Mouse (Mus musculus) stomach, embryonic 15.5 days (tissue): Measurements from ENCODE around the gene Capn1. TPM values are rescaled to one million over a fixed set of nuclear protein-coding genes. Genes with fewer than 3 reads are reported as not detected.

Experiments
- ATAC-seq: fragments of 200-750 bp; cut with Nextera tagmentation; 2 replicates; pipeline ENCODE4 v1.8.0; 2017; ENCODE audit warnings: low read depth, moderate number of reproducible peaks, moderate TSS enrichment; ENCODE audit not compliant: insufficient read depth, low FRiP score
- H3K27ac ChIP-seq: fragments of 300-500 bp; sonication (generic); 2 replicates; pipeline ENCODE4 v1.5.1; 2015; ENCODE audit warnings: mild to moderate bottlenecking, inconsistent platforms
- H3K27me3 ChIP-seq: fragments of 300-500 bp; sonication (generic); replicated peaks from 2 replicates; pipeline ENCODE4 v1.6.1; 2015; ENCODE audit warnings: inconsistent platforms
- H3K36me3 ChIP-seq: fragments of 300-500 bp; sonication (generic); 2 replicates; pipeline ENCODE4 v1.6.1; 2015; ENCODE audit warnings: inconsistent platforms
- H3K4me1 ChIP-seq: fragments of 300-500 bp; sonication (generic); 2 replicates; pipeline ENCODE4 v1.6.1; 2015; ENCODE audit warnings: inconsistent platforms
- H3K4me2 ChIP-seq: fragments of 300-500 bp; sonication (generic); 2 replicates; pipeline ENCODE4 v1.6.1; 2015; ENCODE audit warnings: mild to moderate bottlenecking, inconsistent platforms
- H3K4me3 ChIP-seq: fragments of 300-500 bp; sonication (generic); replicated peaks from 2 replicates; pipeline ENCODE4 v1.5.1; 2015; ENCODE audit warnings: inconsistent platforms
- H3K9ac ChIP-seq: fragments of 300-500 bp; sonication (generic); 2 replicates; pipeline ENCODE4 v1.6.1; 2015; ENCODE audit warnings: inconsistent platforms
- H3K9me3 ChIP-seq: fragments of 300-500 bp; sonication (generic); 2 replicates; pipeline ENCODE4 v1.6.1; 2016; ENCODE audit warnings: inconsistent platforms
- WGBS: fragments of 180-500 bp; shearing (Covaris S2); methylation state at CpG from one replicate; pipeline ENCODE4 v1.1.7; 2015; 5-methylcytosine and 5-hydroxymethylcytosine counted together
- polyA plus RNA-seq: library from polyadenylated mRNA; unstranded; fragments of >200 nt; fragmentation: Nextera tagmentation; extraction: Ambion mirVana; gene quantifications from 2 replicates; pipeline ENCODE4 v1.2.1, GENCODE M21; 2015

Gene Capn1
- polyA plus RNA-seq, 1 experiment from 2014 or later = 16.4 TPM

DNA sequence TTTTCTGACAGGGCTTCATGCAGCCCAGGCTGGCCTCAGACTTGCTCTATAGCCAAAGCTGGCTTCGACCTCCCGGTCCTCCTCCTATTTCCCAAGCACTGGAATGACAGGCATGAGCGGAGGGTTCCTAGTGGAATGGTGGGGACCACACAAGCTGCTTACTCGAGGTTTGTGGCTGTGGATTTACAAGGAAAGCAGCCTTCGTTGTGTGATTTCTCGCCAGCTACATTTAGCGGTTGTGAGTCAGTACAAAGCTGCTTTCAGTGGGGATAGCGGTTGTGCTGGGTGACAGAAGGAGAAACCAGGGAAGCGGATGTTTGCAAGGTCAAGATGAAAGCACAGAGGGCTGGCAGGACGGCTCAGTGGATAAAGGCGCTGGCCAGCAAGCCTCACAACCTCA, 10.2 kb downstream of the Capn1 start:
- Histone ChIP-seq H3K4me2 (no peak overlapping the region), H3K9me3 (no peaks in the 10 kb centered on the region), H3K4me1 (no peaks in the 10 kb centered on the region), H3K36me3 (peaks cover 4% of the 10 kb centered on the region; the same call in 1 of the 2 replicates), H3K9ac (no peak overlapping the region), H3K27me3 (no peaks in the 10 kb centered on the region), H3K4me3 (no peak overlapping the region), H3K27ac (no peak overlapping the region)
- ATAC-seq = no peak
- WGBS = 60% methylated on average over 11 of the region's 11 CpGs

DNA sequence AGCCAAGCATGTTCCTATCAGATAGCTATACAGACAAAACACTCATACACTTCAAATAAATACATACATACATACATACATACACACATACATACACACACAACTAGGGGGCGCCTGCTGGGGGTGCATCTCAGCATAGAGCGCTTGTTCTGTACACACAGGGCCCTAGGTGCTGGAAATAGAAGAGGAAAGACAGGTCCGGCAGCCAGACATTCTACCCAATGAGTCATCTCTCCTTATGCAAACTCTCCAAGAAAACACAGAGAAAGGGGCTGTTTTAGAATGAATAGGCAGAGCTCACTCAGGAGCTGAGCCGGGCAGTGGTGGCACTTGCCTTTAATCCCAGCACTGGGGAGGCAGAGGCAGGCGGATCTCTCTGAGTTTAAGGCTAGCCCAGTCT, 15.7 kb downstream of the Capn1 start:
- Histone ChIP-seq H3K27me3 (no peaks in the 10 kb centered on the region), H3K4me3 (no peak overlapping the region), H3K36me3 (0 out of 2 replicates have a peak, but pooled peaks cover 2% of the 10 kb centered on the region), H3K4me1 (no peaks in the 10 kb centered on the region), H3K27ac (no peak overlapping the region), H3K9ac (no peak overlapping the region), H3K9me3 (no peaks in the 10 kb centered on the region), H3K4me2 (no peak overlapping the region)
- ATAC-seq = no peak
- 76% methylated on average over 5 of the region's 5 CpGs for WGBS

DNA sequence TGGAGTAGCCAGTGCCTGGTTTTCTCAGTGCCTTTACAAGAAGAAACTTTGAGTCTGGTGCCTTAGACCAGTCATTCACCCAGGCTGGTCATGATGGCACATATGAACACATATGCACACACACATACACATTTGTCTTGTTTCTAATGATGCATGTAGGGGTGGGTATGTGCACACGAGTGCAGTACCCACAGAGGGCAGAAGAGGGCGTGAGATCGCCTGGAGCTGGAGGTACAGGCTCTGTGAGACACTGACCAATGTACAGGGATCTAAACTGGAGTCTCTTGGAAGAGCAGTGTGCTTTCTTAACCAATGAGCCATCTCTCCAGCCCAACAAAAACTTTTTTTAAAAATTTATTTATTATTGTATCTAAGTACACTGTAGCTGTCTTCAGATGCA, 17.5 kb downstream of the Capn1 start:
- H3K4me2 ChIP-seq = no peak overlapping the region
- H3K27ac ChIP-seq = no peak overlapping the region
- H3K9ac ChIP-seq = no peak overlapping the region
- H3K36me3 ChIP-seq = 0 out of 2 replicates have a peak, but pooled peaks cover 3% of the 10 kb centered on the region
- no peaks in the 10 kb centered on the region for H3K9me3 ChIP-seq
- WGBS = 81% methylated on average over 3 of the region's 3 CpGs
- no peaks in the 10 kb centered on the region for H3K4me1 ChIP-seq
- no peak for ATAC-seq
- H3K4me3 ChIP-seq = no peak overlapping the region
- H3K27me3 ChIP-seq = no peaks in the 10 kb centered on the region

DNA sequence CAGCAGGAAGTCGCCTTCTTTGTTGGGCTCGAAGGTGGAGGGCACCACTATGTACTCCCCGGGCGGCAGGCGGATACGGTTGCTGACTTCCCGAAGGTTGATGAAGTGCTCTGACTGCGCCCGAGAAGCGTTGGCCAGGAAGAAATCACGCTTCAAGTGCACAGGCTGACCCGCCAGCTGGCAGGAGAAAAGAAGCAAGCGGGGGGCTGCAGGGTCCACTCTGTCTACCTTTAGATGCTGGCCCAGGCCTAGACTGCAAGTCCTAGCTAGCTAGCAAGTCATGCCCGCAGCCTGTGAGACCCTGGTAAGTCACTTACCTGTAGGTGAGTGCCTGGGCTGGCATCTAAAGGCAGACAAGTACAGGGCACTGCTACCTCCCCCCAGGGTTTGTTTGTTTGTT, 21.0 kb downstream of the Capn1 start:
- H3K27me3 ChIP-seq = no peaks in the 10 kb centered on the region
- 89% methylated on average over 14 of the region's 14 CpGs for WGBS
- no peak overlapping the region for H3K27ac ChIP-seq
- ATAC-seq = no peak
- no peaks in the 10 kb centered on the region for H3K9me3 ChIP-seq
- H3K4me1 ChIP-seq = 0 out of 2 replicates have a peak, but pooled peaks cover 5% of the 10 kb centered on the region
- no peak overlapping the region for H3K9ac ChIP-seq
- H3K4me3 ChIP-seq = no peak overlapping the region
- no peak overlapping the region for H3K4me2 ChIP-seq
- H3K36me3 ChIP-seq = 0 out of 2 replicates have a peak, but pooled peaks cover 7% of the 10 kb centered on the region

DNA sequence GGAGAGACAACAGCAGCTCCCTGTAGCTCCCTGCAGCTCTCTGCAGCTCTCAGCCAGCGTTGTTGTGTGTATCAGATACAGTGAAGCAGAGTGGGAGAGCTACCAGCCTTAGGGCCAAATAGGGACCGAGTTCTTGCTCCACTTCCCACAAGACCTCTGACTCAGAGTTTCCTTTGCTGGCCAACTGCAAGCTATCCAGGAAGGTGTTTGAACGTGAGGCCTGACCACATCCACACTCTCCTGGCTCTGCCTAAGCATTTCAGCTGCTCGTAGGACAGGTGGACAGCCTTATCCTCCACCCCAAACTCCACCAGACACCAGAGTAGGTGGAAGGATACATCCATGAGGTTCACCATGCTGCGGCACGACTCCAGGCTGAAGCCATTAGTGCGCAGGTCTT, 23.7 kb downstream of the Capn1 start:
- H3K27ac ChIP-seq = no peak overlapping the region
- no peak overlapping the region for H3K4me3 ChIP-seq
- WGBS = 78% methylated on average over 7 of the region's 7 CpGs
- no peak overlapping the region for H3K9ac ChIP-seq
- no peak for ATAC-seq
- no peaks in the 10 kb centered on the region for H3K27me3 ChIP-seq
- H3K4me2 ChIP-seq = no peak overlapping the region
- H3K4me1 ChIP-seq = peaks cover 18% of the 10 kb centered on the region
- no peaks in the 10 kb centered on the region for H3K9me3 ChIP-seq
- 0 out of 2 replicates have a peak, but pooled peaks cover 7% of the 10 kb centered on the region for H3K36me3 ChIP-seq

DNA sequence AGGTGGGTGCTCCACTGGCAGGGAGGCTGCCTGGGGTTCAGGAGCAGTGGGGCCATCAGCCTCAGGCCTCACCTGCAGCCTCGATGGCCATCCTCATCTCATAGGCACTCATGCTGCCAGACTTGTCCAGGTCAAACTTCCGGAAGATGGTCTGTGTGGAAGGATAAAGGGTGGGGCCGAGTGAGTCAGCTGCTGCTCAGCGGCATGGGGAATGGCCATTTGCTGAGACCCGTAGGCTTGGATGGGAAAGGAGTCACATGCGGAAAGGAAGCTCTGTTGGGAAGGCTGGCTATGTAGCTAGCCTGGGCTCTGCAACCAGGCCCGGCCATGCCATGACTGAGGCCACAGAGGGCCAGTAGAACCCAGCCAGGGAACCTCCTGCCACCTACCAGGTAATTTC, 24.2 kb downstream of the Capn1 start:
- no peak overlapping the region for H3K4me3 ChIP-seq
- peaks cover 18% of the 10 kb centered on the region for H3K4me1 ChIP-seq
- no peak overlapping the region for H3K9ac ChIP-seq
- 78% methylated on average over 7 of the region's 7 CpGs for WGBS
- H3K9me3 ChIP-seq = no peaks in the 10 kb centered on the region
- H3K27ac ChIP-seq = no peak overlapping the region
- H3K27me3 ChIP-seq = no peaks in the 10 kb centered on the region
- 0 out of 2 replicates have a peak, but pooled peaks cover 7% of the 10 kb centered on the region for H3K36me3 ChIP-seq
- H3K4me2 ChIP-seq = no peak overlapping the region
- no peak for ATAC-seq

DNA sequence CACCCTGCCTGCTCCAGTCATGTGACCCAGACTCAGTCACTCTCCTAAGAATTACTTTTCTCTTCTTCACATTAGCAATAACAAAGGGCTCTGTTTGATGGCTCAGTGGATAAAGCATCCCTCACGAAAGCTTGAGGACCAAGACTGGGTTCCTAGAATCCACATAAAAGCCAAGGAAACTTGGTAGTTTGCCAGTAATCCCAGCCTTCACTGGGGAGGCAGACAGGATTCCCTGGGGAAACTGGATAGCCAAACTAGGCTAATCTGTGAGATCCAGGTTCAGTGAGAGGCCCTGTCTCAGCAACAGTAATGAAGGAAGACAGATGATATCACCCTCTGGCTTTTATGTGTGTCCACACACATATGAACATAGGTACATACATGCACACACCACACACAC, 24.8 kb downstream of the Capn1 start:
- peaks cover 18% of the 10 kb centered on the region for H3K4me1 ChIP-seq
- WGBS = 58% methylated on average over 1 of the region's 1 CpGs
- no peak for ATAC-seq
- no peaks in the 10 kb centered on the region for H3K9me3 ChIP-seq
- no peak overlapping the region for H3K9ac ChIP-seq
- 0 out of 2 replicates have a peak, but pooled peaks cover 7% of the 10 kb centered on the region for H3K36me3 ChIP-seq
- H3K4me2 ChIP-seq = no peak overlapping the region
- H3K27me3 ChIP-seq = no peaks in the 10 kb centered on the region
- no peak overlapping the region for H3K4me3 ChIP-seq
- H3K27ac ChIP-seq = no peak overlapping the region

DNA sequence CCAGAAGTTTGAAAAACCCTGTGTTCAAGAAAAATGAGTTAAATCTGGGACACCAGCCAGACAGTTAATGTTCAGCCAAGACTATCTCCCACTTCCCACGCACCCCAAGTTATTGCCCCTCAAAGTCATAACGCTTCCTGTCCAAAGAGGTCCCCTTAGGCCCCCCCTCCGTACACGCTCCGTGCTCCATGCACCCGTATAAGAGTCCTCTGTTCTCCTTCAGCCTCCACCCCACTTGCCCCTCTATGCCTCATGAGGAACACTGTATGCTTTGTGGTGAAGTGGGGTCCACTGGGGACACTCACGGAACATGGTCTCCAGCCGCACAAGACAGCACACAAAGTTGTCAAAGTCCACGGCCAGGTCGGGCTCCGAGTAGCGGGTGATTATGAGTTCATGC, 25.7 kb downstream of the Capn1 start:
- H3K4me2 ChIP-seq = no peak overlapping the region
- no peak overlapping the region for H3K9ac ChIP-seq
- H3K9me3 ChIP-seq = no peaks in the 10 kb centered on the region
- H3K4me3 ChIP-seq = no peak overlapping the region
- 0 out of 2 replicates have a peak, but pooled peaks cover 7% of the 10 kb centered on the region for H3K36me3 ChIP-seq
- no peaks in the 10 kb centered on the region for H3K27me3 ChIP-seq
- peaks cover 18% of the 10 kb centered on the region for H3K4me1 ChIP-seq
- no peak for ATAC-seq
- 81% methylated on average over 12 of the region's 12 CpGs for WGBS
- no peak overlapping the region for H3K27ac ChIP-seq

DNA sequence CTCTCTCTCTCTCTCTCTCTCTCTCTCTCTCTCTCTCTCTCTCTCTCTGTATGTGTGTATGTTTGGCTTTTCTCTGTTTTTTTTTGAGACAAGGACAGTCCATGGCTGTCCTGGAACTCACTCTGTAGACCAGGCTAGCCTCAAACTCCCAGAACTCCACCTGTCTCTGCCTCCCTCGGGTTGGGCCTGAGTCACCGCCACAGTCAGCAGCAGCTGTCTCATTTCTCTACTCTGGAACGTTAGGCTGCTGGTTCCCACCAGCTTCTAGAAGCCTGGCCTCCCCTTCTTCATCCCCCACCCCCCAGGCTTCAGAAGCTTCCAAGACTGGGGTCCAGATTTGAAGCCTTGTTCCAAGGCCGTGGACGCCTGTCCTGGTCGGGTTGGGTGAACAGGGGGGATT, 26.1 kb downstream of the Capn1 start:
- no peak overlapping the region for H3K27ac ChIP-seq

DNA sequence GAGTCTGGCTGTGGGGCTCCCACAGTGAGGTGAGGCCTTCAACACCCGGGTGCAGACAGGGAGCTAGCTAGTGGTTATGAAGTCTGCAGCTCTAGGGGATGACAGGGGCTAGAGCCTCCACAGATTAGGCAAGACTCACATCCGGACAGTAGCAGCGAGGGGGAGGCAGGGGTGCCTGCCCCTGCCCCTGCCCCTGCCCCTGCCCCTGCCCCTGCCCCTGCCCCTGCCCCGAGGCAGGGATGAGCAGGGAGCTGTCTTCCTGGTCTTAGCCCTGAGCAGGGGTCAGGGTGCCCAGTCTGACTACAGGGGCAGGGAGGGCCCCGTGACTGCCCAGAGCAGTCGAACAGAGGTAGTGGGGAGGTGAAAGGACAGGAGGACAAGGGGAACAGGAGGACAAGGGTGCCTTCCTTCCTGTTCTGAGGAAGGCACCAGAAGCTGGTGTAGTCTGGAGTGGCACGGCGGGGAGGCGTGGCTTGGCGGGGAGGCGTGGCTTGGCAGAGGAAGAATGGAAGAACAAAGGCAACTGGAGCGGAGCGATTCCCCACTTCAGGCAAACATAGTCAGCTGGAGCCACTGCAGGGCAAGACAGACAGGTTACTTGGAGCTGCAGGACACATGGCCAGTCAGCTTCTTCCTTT, 26.8 kb downstream of the Capn1 start:
- Histone ChIP-seq H3K36me3 (0 out of 2 replicates have a peak, but pooled peaks cover 7% of the 10 kb centered on the region), H3K4me1 (peaks cover 18% of the 10 kb centered on the region), H3K4me2 (peak overlapping the region; percentile 37), H3K4me3 (no peak overlapping the region), H3K27ac (peak overlapping the region; percentile 36; the same call in 1 of the 2 replicates), H3K9ac (no peak overlapping the region), H3K27me3 (no peaks in the 10 kb centered on the region), H3K9me3 (no peaks in the 10 kb centered on the region)
- 7% methylated on average over 13 of the region's 13 CpGs for WGBS
- peak; percentile 68 for ATAC-seq

More for the DNA sequence above, 26.1 kb downstream of the Capn1 start:
- no peak for ATAC-seq
- peak overlapping the region; percentile 37; the same call in 1 of the 2 replicates for H3K4me2 ChIP-seq
- H3K4me3 ChIP-seq = no peak overlapping the region
- 36% methylated on average over 6 of the region's 6 CpGs for WGBS
- 0 out of 2 replicates have a peak, but pooled peaks cover 7% of the 10 kb centered on the region for H3K36me3 ChIP-seq
- no peaks in the 10 kb centered on the region for H3K9me3 ChIP-seq
- H3K4me1 ChIP-seq = peaks cover 18% of the 10 kb centered on the region
- no peak overlapping the region for H3K9ac ChIP-seq
- no peaks in the 10 kb centered on the region for H3K27me3 ChIP-seq

DNA sequence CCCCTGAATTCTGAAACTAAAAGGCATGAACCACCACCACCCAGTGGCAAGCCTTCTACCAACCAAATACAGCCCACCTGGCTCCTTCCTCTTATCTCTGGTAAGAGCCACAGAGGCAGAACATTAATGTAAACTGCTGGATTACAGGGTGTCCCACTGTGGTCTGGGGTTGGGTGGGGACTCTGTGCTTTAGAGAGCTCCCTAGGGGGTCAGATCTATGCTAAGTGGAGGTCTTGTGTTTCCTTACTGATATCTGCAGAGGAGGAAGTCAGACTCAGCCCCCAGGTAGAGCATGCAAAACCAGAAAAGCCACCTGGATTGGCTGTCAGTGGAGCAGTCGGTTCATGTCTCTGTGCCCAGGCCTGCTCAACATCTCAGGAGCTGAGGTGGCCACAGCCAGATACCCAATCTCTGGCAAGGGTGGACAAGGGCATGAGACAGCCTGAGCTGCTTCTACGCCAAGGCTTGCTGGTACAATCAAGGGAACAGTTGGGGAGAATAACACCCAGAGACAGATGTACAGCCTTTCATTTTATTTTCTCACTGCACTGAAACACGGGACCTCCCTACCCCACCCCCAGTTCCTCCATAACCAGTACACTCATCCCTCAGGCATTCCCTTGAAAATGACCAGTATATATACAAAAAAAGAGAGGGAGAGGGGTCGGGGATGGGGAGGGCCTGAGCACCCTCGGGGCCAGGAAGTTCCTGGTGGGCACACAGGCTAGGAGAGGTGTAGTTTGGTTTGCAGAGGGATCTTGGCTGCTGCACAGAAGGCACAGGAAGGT, 27.5 kb downstream of the Capn1 start:
- no peaks in the 10 kb centered on the region for H3K27me3 ChIP-seq
- H3K9me3 ChIP-seq = no peaks in the 10 kb centered on the region
- H3K4me2 ChIP-seq = peak overlapping the region; percentile 37; the same call in 1 of the 2 replicates
- H3K36me3 ChIP-seq = 0 out of 2 replicates have a peak, but pooled peaks cover 7% of the 10 kb centered on the region
- 46% methylated on average over 5 of the region's 5 CpGs for WGBS
- H3K27ac ChIP-seq = peak overlapping the region; percentile 36; the same call in 1 of the 2 replicates
- H3K4me1 ChIP-seq = peaks cover 18% of the 10 kb centered on the region
- H3K9ac ChIP-seq = no peak overlapping the region
- no peak overlapping the region for H3K4me3 ChIP-seq
- ATAC-seq = no peak

DNA sequence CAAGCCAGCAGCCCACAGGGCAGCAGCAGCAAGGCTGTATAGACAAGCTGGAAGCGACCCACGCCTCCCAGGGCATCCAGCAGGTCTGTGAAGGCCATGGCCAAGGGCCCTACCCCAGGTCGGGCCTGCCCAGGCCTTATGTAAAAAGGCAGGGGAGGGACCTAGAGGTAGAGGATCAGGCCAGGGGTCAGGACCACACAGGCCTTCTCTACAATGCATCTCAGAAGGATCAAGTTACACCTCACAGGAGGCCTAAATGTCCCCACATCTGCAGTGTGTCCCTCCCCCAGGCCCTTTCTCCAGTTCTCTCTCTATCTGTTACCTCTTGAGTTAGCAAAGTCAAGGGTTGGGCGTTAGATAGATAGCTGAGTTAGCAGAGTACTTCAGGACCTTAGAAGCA, 29.7 kb downstream of the Capn1 start, which contains the start of gene Slc22a20:
Slc22a20 (minus strand) TSS at position 101 of the 400 bp plus-strand sequence.
- Histone ChIP-seq H3K9ac (no peak within 1 kb of the TSS), H3K27ac (no peak within 1 kb of the TSS), H3K4me2 (no peak within 1 kb of the TSS), H3K36me3 (no peaks in the 10 kb centered on the region), H3K27me3 (no peaks in the 10 kb centered on the region), H3K9me3 (no peaks in the 10 kb centered on the region), H3K4me3 (no peak within 1 kb of the TSS), H3K4me1 (peaks cover 18% of the 10 kb centered on the region)
- no peak for ATAC-seq
- WGBS = 44% methylated on average over 4 of the region's 4 CpGs
